Mouse (Mus musculus) embryonic fibroblast, embryonic 13.5 days (primary cell): ENCODE data around the gene H2afv. TPM values are rescaled to one million over a fixed set of nuclear protein-coding genes. Genes with fewer than 3 reads are reported as not detected.
"Not testable (repeated sequence)": the region's sequence is repeated elsewhere in the genome, so short reads cannot be mapped to it uniquely, and the experiment has no call there.

Source experiments
- H3K27ac ChIP-seq: 2 replicates; pipeline ENCODE4 v1.5.1; 2012; ENCODE audit warnings: low read length, control low read depth, inconsistent platforms; ENCODE audit not compliant: insufficient read depth
- H3K4me1 ChIP-seq: 2 replicates; pipeline ENCODE4 v1.6.1; 2011; ENCODE audit warnings: low read length; ENCODE audit not compliant: control insufficient read depth, insufficient read depth
- H3K4me3 ChIP-seq: 2 replicates; pipeline ENCODE4 v1.5.1; 2011; ENCODE audit warnings: mild to moderate bottlenecking, control low read depth, low read length; ENCODE audit not compliant: insufficient read depth
- CTCF ChIP-seq: IDR thresholded peaks from 2 replicates; pipeline ENCODE4 v1.5.1; 2011; ENCODE audit warnings: mild to moderate bottlenecking, control low read depth, low read length, moderate library complexity, borderline replicate concordance; ENCODE audit not compliant: insufficient read depth
- POLR2A ChIP-seq: IDR thresholded peaks from 2 replicates; pipeline ENCODE4 v1.6.1; 2011; ENCODE audit warnings: low read depth, mild to moderate bottlenecking, control low read depth, low read length, moderate library complexity
- polyA plus RNA-seq: library from polyadenylated mRNA; stranded (reverse); fragments of >200 nt; gene quantifications from 2 replicates; pipeline ENCODE4 v1.2.4, GENCODE M21; 2011; ENCODE audit warnings: low read depth; ENCODE audit not compliant: missing spikeins, insufficient read length

The H2afv gene
- polyA plus RNA-seq, 1 experiment = 74.5 TPM

DNA sequence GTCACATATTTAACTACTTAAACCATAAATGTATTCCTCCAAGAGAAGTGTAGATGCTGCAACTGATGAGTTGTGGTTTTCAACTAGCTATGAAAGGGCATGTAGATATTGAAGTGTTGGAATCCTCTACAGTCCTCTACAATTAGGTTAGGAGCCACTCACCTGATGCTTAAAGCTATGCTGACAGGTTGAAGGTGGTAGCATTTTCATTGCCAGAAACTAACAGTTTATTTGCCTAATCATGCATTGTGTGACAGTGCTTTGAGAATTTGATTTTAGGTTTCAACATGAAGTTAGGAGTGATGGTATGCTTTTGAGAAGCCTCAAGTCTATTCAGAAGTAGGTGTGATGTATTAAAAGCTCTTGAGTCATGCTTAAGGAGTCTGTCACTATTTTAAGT is 26.8 kb downstream of the H2afv start:
- Histone ChIP-seq H3K27ac (no peak overlapping the region), H3K4me3 (peak overlapping the region; percentile 97), H3K4me1 (no peaks in the 10 kb centered on the region)
- no peak for TF ChIP-seq POLR2A
- TF ChIP-seq CTCF = no peak

DNA sequence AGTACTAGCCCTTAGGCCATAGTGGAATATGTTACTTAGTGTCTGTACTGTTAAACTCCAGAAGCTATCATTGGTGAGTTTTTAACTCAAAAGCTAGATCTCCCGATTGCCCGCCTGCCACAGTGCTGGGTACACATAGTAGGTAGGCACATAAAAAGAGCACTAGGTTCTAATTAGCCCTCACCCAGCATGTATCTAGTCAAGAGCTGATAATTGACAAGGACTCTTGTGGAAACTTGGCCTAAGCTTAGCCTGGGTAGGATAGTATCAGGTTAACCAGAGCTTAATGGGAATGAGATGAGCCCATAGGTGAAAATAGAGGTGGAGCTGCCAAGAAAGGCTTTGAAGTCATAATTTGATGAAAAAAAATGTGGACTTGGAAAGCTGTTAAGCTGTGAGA is 27.2 kb downstream of the H2afv start:
- Histone ChIP-seq H3K27ac (0 out of 2 replicates have a peak overlapping the region, but pooled peaks have one; percentile 45), H3K4me3 (peak overlapping the region; percentile 97), H3K4me1 (no peaks in the 10 kb centered on the region)
- no peak for TF ChIP-seq CTCF
- TF ChIP-seq POLR2A = 0 out of 2 replicates have a peak, but pooled peaks have one; percentile 38

DNA sequence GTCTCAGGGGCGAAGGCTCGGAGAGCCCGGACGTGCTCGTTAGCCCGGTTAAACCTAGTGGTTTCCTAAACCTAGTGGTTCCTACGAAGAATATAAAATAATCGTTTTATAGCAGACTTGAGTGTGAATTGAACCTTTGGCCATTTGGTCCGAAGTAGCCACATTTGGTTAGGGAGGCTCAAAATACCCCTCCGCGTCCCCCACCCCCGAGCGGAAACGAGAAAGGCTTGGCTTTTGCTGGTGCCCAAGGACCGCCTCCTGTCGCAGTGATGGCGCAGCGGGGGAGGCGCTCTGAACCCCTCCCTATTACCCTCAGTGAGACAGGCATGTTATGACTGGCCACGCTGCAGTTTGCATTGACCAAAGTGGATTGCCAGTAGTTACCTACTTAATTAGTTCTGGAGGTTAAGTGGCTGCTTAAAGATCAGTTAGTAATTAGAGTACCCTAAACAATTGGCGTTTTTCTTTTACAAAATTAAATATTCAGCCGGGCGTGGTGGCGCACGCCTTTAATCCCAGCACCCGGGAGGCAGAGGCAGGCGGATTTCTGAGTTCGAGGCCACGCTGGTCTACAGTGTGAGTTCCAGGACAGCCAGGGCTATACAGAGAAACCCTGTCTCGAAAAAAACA is 27.7 kb downstream of the H2afv start:
- Histone ChIP-seq H3K27ac (peak overlapping the region; percentile 95), H3K4me1 (no peaks in the 10 kb centered on the region), H3K4me3 (peak overlapping the region; percentile 97)
- TF ChIP-seq CTCF = no peak
- peak; percentile 32 for TF ChIP-seq POLR2A

DNA sequence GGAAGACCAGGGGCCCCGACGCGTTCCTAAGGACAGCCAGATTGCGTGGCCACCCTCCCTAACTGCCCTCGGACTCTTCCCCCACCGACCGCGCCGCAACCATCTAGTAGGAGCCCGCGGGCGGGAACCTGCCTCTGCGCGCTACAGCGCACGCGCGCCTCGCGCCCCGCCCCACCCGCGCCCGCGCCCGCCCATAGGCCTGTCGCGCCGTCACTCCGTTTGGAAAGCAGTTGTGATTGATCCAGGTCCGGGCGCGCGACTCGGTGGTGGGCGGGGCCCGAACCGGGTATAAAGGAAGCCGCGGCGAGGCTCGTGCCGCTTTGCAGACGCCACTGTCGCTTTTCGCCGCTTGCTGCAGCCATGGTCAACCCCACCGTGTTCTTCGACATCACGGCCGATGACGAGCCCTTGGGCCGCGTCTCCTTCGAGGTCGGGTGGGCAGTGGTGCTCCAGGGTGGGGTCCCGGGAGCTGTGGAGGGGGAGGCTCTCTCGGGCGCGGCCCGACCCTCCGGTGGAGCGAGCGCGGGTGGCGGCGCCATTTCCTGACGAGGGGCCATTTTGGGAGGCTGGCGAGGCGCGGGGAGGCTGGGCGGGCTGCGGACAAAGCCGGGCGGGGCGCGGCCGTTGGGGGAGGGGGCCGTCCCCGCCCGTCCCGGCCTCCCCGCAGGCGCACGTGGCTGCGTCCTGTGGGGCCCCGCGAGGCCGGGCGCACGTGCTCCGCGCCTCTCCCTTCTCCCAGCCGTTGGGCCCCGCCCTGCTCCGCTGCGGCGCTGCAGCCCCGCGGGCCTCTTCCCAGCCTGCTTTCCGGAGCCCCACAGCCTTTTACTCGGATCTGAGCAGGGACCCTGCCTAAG is 28.5 kb downstream of the H2afv start:
- Histone ChIP-seq H3K4me1 (no peaks in the 10 kb centered on the region), H3K27ac (peak overlapping the region; percentile 99), H3K4me3 (peak overlapping the region; percentile 97)
- no peak for TF ChIP-seq CTCF
- peak; percentile 89 for TF ChIP-seq POLR2A

DNA sequence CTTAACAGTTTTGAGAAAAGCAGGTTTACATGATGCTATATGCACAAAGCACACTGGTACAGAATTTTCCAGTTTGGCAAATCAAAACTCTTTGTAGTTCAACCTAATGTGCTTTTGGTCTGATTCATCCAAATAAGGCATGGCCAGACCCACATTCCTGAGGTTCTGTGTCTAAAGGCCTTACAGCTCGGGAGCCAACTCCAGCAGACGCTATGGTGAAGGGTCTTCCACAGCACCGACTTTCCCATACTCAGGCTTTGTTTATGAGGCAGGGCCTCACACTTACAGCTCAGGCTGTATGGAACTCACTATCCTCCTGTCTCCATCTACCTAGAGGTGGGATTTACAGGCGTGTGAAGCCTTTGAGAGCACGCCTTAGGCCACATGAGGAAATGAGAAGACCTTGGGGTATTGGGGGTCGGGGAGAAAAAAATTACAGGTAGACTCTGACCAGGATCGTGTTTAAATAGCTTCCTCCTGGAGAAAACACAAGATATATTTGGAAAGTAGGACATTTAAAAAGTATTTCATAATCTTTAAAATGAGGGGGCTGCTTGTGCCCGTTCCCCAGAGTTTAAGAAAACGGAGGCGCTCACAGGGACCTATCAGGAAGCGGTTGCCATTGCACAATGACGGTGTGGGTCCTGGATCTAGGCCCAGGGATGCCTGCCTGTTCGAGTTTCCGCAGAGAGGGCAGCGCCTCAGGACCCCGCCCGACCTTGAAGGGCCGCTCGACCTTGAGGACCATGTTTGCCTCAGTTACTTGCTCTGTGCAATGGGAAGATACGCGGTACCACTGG is 29.3 kb downstream of the H2afv start, which contains the start of gene Ppia:
TSS of gene Ppia (plus strand) at position 693 of the 800 bp plus-strand sequence.
- H3K4me1 ChIP-seq = no peaks in the 10 kb centered on the region
- TF ChIP-seq POLR2A (peak; percentile 90), CTCF (no peak)
- H3K4me3 ChIP-seq = peak within 1 kb of the TSS; percentile 97
- H3K27ac ChIP-seq = peak within 1 kb of the TSS; percentile 99

DNA sequence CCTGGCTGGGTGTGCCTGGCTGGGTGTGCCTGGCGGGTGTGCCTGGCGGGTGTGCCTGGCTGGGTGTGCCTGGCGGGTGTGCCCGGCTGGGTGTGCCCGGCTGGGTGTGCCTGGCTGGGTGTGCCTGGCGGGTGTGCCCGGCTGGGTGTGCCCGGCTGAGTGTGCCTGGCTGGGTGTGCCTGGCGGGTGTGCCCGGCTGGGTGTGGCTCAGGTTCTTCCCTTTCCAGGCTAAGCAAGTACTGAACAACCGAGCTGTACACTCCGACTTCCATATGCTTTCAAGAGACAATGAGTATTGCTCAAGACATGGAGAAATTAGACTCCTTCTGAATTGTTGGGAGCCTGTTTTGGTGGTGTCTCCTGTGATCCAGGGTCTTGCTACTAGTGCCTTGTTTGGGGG is 31.0 kb downstream of the H2afv start:
- Histone ChIP-seq H3K4me3 (no peak overlapping the region), H3K27ac (no peak overlapping the region), H3K4me1 (no peaks in the 10 kb centered on the region)
- TF ChIP-seq POLR2A (no peak), CTCF (no peak)

DNA sequence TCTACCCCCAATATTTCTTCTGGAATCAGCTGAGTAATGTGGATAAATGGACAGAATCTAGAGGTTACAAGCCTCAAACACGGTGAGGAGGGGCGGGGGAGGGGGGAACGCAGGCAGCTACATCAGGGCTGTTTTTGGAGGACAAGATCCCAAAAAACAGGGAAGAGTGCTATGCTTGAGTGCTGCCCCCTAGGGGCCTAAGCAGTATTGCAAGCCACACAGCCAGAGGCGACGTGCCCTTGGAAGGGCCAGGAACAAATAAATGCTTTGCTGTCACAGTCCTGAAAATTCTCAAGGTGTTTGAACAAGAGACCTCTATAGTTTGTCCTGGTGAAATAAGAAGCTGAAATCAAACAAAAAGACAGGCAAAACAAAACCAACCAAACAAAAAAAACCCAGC is 32.6 kb downstream of the H2afv start:
- peaks cover 2% of the 10 kb centered on the region; the same call in 1 of the 2 replicates for H3K4me1 ChIP-seq
- TF ChIP-seq CTCF (peak; percentile 73), POLR2A (no peak)
- no peak overlapping the region for H3K4me3 ChIP-seq
- H3K27ac ChIP-seq = no peak overlapping the region

DNA sequence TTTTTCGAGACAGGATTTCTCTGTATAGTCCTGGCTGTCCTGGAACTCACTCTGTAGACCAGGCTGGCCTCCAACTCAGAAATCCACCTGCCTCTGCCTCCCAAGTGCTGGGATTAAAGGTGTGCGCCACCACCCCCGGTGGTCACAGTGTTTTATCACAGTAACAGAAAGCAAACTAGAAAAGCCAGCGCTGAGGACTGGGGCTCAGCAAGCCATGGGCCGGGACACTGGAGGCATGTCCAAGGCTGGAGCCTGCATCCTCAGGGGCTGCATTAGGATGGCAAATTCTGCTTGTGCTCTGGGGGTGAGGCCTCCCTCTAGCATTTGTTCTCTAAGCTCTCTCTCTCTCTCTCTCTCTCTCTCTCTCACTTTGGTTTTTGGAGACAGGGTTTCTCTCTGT is 33.5 kb downstream of the H2afv start:
- not testable (repeated sequence) for H3K4me3 ChIP-seq, H3K4me1 ChIP-seq, H3K27ac ChIP-seq

DNA sequence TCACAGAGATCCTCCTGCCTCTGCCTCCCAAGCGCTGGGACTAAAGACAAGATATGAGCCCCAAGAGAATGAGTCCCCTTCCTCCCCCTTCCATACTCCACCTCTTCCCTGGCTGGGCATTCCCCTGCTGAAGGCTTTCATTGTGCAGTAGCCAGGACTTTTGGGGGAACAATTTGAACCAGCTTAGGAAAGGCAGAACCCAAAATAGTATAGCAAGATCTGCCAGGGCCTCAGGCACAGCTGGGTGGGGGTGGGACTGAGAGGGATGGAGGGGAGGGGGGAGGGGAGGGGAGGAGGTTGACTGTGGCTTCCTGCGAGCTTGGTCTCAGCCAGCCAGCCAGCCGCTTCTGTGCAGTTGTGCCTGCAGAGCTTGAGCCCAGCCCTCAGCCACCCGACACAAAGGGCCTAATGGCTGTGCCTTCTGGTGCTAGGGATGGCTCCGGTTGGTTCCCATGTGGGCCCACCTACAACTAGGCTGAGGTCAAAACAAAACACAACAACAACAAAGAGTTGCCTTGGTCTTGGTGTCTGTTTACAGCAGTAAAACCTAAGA is 34.1 kb downstream of the H2afv start:
- Histone ChIP-seq H3K4me3 (no peak overlapping the region), H3K4me1 (peaks cover 8% of the 10 kb centered on the region), H3K27ac (no peak overlapping the region)
- TF ChIP-seq POLR2A (no peak), CTCF (no peak)
